Mouse (Mus musculus): Measurements from ENCODE around the gene Zfp213. TPM values are rescaled to one million over a fixed set of nuclear protein-coding genes. Genes with fewer than 3 reads are reported as not detected.
"Not testable (repeated sequence)": the region's sequence is repeated elsewhere in the genome, so short reads cannot be mapped to it uniquely, and the experiment has no call there.

Zfp213 gene
- polyA plus RNA-seq, 1 experiment from 2014 or later, result 10.9 TPM

GRCm38 (mm10) chr17:23598582-23599552, 34.8 kb upstream of the Zfp213 start, which contains the start of gene Zfp13:
Gene Zfp13, minus strand, starts transcription at chr17:23599487.
- H3K9me3 ChIP-seq (replicated peaks), result no peaks in the 10 kb centered on the region
- 3% methylated on average over 31 of the region's 31 CpGs for WGBS
- peaks cover 10% of the 10 kb centered on the region for H3K4me1 ChIP-seq (replicated peaks)
- H3K4me3 ChIP-seq, result peak within 1 kb of the TSS; percentile 56
- peak within 1 kb of the TSS; percentile 90 for H3K27ac ChIP-seq
- peak; percentile 96 for ATAC-seq (replicated peaks; ENCODE audit: insufficient number of reproducible peaks, insufficient read depth, low FRiP score, low read depth)
- H3K27me3 ChIP-seq, result no peaks in the 10 kb centered on the region
- H3K9ac ChIP-seq, result peak within 1 kb of the TSS; percentile 65
- H3K4me2 ChIP-seq, result peak within 1 kb of the TSS; percentile 70
- H3K36me3 ChIP-seq, result no peaks in the 10 kb centered on the region

- H3K36me3 ChIP-seq; H3K9me3 ChIP-seq (replicated peaks); ATAC-seq (replicated peaks; ENCODE audit: insufficient number of reproducible peaks, insufficient read depth, low FRiP score, low read depth); H3K27me3 ChIP-seq; H3K4me3 ChIP-seq; H3K9ac ChIP-seq; H3K27ac ChIP-seq; H3K4me2 ChIP-seq: not testable (repeated sequence)
- 75% methylated on average over 4 of the region's 4 CpGs for WGBS
- peaks cover 19% of the 10 kb centered on the region for H3K4me1 ChIP-seq (replicated peaks)
Measured at GRCm38 (mm10) chr17:23595139-23595538, 31.1 kb upstream of the Zfp213 start.

GRCm38 (mm10) chr17:23592926-23593300, 28.9 kb upstream of the Zfp213 start:
- peak overlapping the region; percentile 66 for H3K27ac ChIP-seq
- no peaks in the 10 kb centered on the region for H3K27me3 ChIP-seq
- H3K36me3 ChIP-seq, result no peaks in the 10 kb centered on the region
- peaks cover 9% of the 10 kb centered on the region for H3K4me1 ChIP-seq (replicated peaks)
- peak overlapping the region; percentile 73 for H3K4me2 ChIP-seq
- WGBS, result 14% methylated on average over 13 of the region's 13 CpGs
- peak overlapping the region; percentile 52 for H3K4me3 ChIP-seq
- H3K9ac ChIP-seq, result peak overlapping the region; percentile 47
- no peaks in the 10 kb centered on the region for H3K9me3 ChIP-seq (replicated peaks)
- ATAC-seq (replicated peaks; ENCODE audit: insufficient number of reproducible peaks, insufficient read depth, low FRiP score, low read depth), result peak; percentile 47

- 7% methylated on average over 34 of the region's 34 CpGs for WGBS
- H3K4me2 ChIP-seq, result peak overlapping the region; percentile 73
- no peaks in the 10 kb centered on the region for H3K9me3 ChIP-seq (replicated peaks)
- no peaks in the 10 kb centered on the region for H3K27me3 ChIP-seq
- H3K4me1 ChIP-seq (replicated peaks), result peaks cover 9% of the 10 kb centered on the region
- H3K36me3 ChIP-seq, result no peaks in the 10 kb centered on the region
- peak overlapping the region; percentile 66 for H3K27ac ChIP-seq
- peak overlapping the region; percentile 52 for H3K4me3 ChIP-seq
- ATAC-seq (replicated peaks; ENCODE audit: insufficient number of reproducible peaks, insufficient read depth, low FRiP score, low read depth), result peak; percentile 98
- peak overlapping the region; percentile 47 for H3K9ac ChIP-seq
Measured at GRCm38 (mm10) chr17:23592208-23592925, 28.3 kb upstream of the Zfp213 start.

GRCm38 (mm10) chr17:23587253-23587652, 23.2 kb upstream of the Zfp213 start:
- 31% methylated on average over 2 of the region's 2 CpGs for WGBS
- Histone ChIP-seq H3K9ac (no peak overlapping the region), H3K9me3 (replicated peaks) (no peaks in the 10 kb centered on the region), H3K4me2 (no peak overlapping the region), H3K4me3 (no peak overlapping the region), H3K27me3 (no peaks in the 10 kb centered on the region), H3K27ac (no peak overlapping the region), H3K4me1 (replicated peaks) (peaks cover 20% of the 10 kb centered on the region), H3K36me3 (no peaks in the 10 kb centered on the region)
- ATAC-seq (replicated peaks; ENCODE audit: insufficient number of reproducible peaks, insufficient read depth, low FRiP score, low read depth), result no peak

GRCm38 (mm10) chr17:23585721-23586491, 21.9 kb upstream of the Zfp213 start:
- H3K27me3 ChIP-seq, result no peaks in the 10 kb centered on the region
- peak; percentile 68; the same call in 1 of the 2 replicates for ATAC-seq (replicated peaks; ENCODE audit: insufficient number of reproducible peaks, insufficient read depth, low FRiP score, low read depth)

GRCm38 (mm10) chr17:23584786-23585185, 20.7 kb upstream of the Zfp213 start:
- Histone ChIP-seq H3K9me3 (replicated peaks) (no peaks in the 10 kb centered on the region), H3K36me3 (peaks cover 16% of the 10 kb centered on the region; the same call in 1 of the 2 replicates), H3K4me3 (peak overlapping the region; percentile 71; the same call in 1 of the 2 replicates), H3K4me1 (replicated peaks) (peaks cover 18% of the 10 kb centered on the region), H3K9ac (no peak overlapping the region), H3K4me2 (peak overlapping the region; percentile 72), H3K27me3 (no peaks in the 10 kb centered on the region), H3K27ac (no peak overlapping the region)
- ATAC-seq (replicated peaks; ENCODE audit: insufficient number of reproducible peaks, insufficient read depth, low FRiP score, low read depth), result no peak
- WGBS, result 75% methylated on average over 8 of the region's 8 CpGs

More at GRCm38 (mm10) chr17:23585721-23586491, 21.9 kb upstream of the Zfp213 start:
- Histone ChIP-seq H3K36me3 (peaks cover 5% of the 10 kb centered on the region; the same call in 1 of the 2 replicates), H3K27ac (no peak overlapping the region; the same call in 1 of the 2 replicates), H3K4me3 (peak overlapping the region; percentile 71), H3K9ac (peak overlapping the region; percentile 71), H3K9me3 (replicated peaks) (no peaks in the 10 kb centered on the region), H3K4me2 (peak overlapping the region; percentile 72), H3K4me1 (replicated peaks) (peaks cover 18% of the 10 kb centered on the region)
- WGBS, result 1% methylated on average over 22 of the region's 22 CpGs

- Histone ChIP-seq H3K9ac (no peak overlapping the region), H3K27me3 (no peaks in the 10 kb centered on the region), H3K4me3 (no peak overlapping the region), H3K9me3 (replicated peaks) (no peaks in the 10 kb centered on the region), H3K36me3 (peaks cover 63% of the 10 kb centered on the region), H3K4me2 (no peak overlapping the region), H3K4me1 (replicated peaks) (no peaks in the 10 kb centered on the region), H3K27ac (no peak overlapping the region)
- 94% methylated on average over 38 of the region's 38 CpGs for WGBS
- ATAC-seq (replicated peaks; ENCODE audit: insufficient number of reproducible peaks, insufficient read depth, low FRiP score, low read depth), result 0 out of 2 replicates have a peak, but pooled peaks have one; percentile 18
Measured at GRCm38 (mm10) chr17:23575951-23576552, 12.0 kb upstream of the Zfp213 start.

GRCm38 (mm10) chr17:23574130-23574529, 10.1 kb upstream of the Zfp213 start:
- H3K9ac ChIP-seq, result no peak overlapping the region
- H3K4me1 ChIP-seq (replicated peaks), result no peaks in the 10 kb centered on the region
- no peak overlapping the region for H3K27ac ChIP-seq
- peaks cover 45% of the 10 kb centered on the region for H3K36me3 ChIP-seq
- no peak overlapping the region for H3K4me3 ChIP-seq
- H3K9me3 ChIP-seq (replicated peaks), result no peaks in the 10 kb centered on the region
- H3K27me3 ChIP-seq, result no peaks in the 10 kb centered on the region
- WGBS, result 91% methylated on average over 8 of the region's 8 CpGs
- no peak overlapping the region for H3K4me2 ChIP-seq
- no peak for ATAC-seq (replicated peaks; ENCODE audit: insufficient number of reproducible peaks, insufficient read depth, low FRiP score, low read depth)

GRCm38 (mm10) chr17:23572059-23572458, 8.0 kb upstream of the Zfp213 start:
- Histone ChIP-seq H3K4me2 (no peak overlapping the region), H3K27me3 (no peaks in the 10 kb centered on the region), H3K36me3 (peaks cover 31% of the 10 kb centered on the region), H3K4me3 (no peak overlapping the region), H3K27ac (no peak overlapping the region), H3K9ac (no peak overlapping the region), H3K9me3 (replicated peaks) (no peaks in the 10 kb centered on the region), H3K4me1 (replicated peaks) (no peaks in the 10 kb centered on the region)
- WGBS, result 76% methylated on average over 6 of the region's 6 CpGs
- no peak for ATAC-seq (replicated peaks; ENCODE audit: insufficient number of reproducible peaks, insufficient read depth, low FRiP score, low read depth)

Measured in heart, embryonic 15.5 days (tissue).